Mouse (Mus musculus): Measurements from ENCODE around the gene Bbs4. TPM values are rescaled to one million over a fixed set of nuclear protein-coding genes. Genes with fewer than 3 reads are reported as not detected.
"Not testable (repeated sequence)": the region's sequence is repeated elsewhere in the genome, so short reads cannot be mapped to it uniquely, and the experiment has no call there.

Bbs4 gene
- 34.4 and 37.3 TPM in 2 replicates for polyA plus RNA-seq (2012; rRNA removed)

DNA sequence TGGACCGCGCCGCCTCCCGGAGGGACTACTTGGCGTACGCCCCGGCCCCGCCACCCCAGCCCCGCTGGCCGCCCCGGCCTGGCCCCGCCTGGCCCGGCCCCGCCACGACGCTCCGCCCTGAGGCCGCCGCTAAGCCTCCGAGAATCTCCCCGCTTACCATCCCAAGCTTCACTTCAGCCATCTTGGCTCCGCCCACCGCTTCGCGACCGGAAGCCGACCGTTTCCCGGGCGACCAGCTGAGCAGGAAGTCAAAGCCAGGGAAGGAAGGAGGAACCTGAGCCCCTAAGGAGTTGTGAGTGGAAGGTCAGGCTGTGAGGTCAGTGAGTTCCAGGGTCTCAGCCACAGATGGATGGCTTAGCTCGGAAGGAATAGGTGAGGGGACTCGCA lies at the start of gene Bbs4:
Gene Bbs4, minus strand, starts transcription at position 256 of the 387 bp plus-strand sequence.
- peak; percentile 75 to 92 for DNase-seq (ENCODE audit: extremely low spot score in 1 of 2, low spot score in 1 of 2)

DNA sequence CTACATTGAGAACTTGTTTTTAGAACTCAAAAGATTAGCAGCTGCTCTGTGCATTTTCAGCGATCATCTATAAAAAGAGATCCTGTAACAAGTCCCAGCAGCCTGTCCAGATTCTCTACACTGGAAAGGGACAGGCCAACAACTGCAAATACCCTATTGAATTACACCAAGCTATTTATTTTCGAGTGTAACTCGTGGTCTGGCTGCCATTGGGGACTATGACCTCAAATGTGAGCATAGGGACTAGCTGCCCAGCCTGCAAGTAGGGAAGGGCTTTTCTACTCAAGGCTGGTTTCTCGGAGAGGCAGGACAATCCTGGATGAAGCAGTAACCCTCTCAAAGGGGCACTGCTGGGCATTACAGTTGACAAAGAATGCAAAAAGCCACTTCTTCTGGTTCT lies 35.8 kb upstream of the Bbs4 start:
- DNase-seq (ENCODE audit: extremely low spot score in 1 of 2, low spot score in 1 of 2): no peak

DNA sequence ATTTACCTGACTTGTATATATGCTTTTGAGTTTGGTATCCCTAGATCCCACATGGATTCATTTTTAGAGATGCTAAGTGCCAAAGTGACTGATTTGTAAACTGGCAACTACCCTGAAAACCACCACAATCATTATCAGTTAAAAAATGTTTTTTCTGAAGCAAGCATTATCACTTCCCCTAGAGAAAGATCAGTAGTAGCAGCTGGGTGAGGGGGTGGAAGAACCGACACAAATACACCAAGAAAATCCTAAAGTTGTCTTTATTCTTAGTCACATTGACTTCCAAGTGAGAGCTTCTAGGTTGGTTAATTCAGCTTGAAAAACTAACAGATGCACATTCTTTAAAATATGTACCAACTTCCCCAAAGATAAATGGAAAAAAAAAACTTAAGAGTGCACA lies 35.0 kb upstream of the Bbs4 start:
- DNase-seq (ENCODE audit: extremely low spot score in 1 of 2, low spot score in 1 of 2): peak; percentile 29 to 56

DNA sequence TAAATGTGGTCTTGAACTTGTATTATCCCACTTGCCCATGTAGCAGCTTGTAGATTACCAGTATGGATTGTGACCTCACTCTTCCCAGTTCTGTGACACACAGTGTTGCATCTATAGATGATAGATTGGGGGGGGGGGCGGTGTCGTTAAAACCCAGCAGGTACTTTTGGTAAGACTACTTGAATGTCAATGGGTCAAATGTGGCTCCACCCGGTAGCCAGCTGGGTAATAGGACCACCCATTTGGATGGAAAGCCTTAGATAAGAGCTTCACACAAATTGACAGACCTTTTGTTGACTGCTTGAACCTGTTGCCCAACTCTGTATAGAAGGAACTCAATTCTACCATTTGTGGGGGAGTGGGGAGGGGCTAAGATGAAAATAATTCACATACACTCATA lies 34.2 kb upstream of the Bbs4 start:
- DNase-seq (ENCODE audit: extremely low spot score in 1 of 2, low spot score in 1 of 2): no peak

DNA sequence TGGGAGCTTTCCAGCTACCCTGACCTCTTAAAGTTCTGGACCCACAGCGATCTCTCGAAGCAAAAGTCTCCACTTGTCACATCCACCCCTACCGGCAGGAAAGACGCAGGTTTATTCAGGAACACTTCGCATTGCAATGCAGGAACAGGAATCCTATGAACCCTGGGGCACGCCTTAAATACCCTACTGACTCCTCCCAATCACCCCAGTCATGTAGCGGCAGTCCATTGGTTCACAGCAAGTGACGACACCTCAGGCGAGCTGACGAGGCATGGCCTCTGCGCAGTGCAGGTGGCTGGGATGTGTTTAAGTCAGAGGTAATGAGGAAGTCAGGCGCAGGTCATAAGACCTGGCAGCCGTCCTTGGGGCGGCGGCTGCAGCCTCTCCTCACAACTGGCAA lies 22.3 kb upstream of the Bbs4 start:
- no peak for DNase-seq (ENCODE audit: extremely low spot score in 1 of 2, low spot score in 1 of 2)

DNA sequence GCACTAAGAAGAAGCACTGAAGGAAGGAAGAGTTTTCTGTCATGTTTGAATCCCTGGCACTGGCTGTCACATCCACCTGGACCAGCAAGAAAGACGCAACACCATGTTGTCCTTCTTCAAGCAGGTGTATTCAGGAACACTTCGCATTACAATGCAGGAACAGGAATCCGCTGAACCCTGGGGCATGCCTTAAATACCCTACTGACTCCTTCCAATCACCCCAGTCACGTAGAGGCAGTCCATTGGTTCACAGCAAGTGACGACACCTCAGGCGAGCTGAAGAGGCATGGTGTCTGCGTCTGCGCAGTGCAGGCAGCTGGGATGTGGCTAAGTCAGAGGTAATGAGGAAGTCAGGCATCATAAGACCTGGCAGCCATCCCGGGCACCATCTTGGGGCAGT lies 16.3 kb upstream of the Bbs4 start:
- no peak for DNase-seq (ENCODE audit: extremely low spot score in 1 of 2, low spot score in 1 of 2)

DNA sequence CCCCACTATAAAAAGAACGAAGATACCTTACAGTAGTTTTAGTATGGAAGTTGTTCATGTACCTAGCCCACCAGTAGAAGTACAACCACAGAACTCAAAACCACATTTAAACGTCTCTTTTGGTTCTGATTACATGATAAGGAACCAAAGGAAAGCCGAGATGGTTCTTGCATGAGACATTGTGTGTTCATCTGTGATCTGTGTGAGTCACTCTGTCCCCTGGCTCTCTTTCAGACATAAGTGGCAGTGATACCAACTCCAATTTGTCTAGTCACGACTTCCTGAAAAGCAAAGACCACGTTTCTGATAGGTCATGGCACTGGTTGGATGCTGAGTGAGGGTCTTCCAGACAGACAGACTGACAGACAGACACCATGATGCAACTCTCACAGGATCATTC lies 15.9 kb upstream of the Bbs4 start:
- no peak for DNase-seq (ENCODE audit: extremely low spot score in 1 of 2, low spot score in 1 of 2)

DNA sequence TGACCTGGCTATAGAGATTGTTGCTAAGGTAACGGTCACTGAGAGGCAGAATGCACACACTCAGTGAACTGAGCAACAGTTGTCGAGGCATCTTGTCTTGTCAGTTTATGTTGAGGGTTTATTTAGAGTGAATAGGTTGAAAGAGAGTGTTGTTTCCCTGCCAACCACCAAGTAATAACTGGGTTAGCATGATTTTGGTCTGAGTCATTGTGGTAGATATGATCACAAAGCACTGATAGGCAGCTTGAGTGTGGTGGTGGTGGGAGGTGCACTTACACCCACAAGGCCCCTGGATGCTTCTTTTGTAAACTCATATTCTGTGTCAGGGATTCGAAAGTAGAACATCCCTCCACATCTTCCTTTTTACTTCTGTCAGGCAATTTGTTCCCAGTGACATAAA lies 7.2 kb upstream of the Bbs4 start:
- not testable (repeated sequence) for DNase-seq (ENCODE audit: extremely low spot score in 1 of 2, low spot score in 1 of 2)

DNA sequence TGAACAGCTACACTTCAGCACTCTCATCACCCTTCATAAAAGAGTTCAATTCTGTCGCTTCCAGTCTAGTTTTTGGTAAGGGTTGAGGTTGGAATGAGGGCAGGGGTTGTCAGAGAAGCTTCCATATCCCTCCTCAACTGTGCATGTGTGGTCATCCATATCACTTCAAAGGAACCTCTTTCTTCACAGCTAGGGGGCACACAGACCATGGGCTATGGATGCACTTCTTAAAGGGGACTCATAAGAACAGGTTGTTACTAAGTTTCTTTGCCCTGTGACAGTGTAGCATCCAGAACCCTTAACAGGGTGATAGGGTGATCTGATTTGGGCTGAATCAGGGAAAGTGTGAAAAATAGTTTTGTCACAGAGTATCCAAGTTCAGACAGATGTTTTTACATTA lies 4.7 kb upstream of the Bbs4 start:
- DNase-seq (ENCODE audit: extremely low spot score in 1 of 2, low spot score in 1 of 2): not testable (repeated sequence)

DNA sequence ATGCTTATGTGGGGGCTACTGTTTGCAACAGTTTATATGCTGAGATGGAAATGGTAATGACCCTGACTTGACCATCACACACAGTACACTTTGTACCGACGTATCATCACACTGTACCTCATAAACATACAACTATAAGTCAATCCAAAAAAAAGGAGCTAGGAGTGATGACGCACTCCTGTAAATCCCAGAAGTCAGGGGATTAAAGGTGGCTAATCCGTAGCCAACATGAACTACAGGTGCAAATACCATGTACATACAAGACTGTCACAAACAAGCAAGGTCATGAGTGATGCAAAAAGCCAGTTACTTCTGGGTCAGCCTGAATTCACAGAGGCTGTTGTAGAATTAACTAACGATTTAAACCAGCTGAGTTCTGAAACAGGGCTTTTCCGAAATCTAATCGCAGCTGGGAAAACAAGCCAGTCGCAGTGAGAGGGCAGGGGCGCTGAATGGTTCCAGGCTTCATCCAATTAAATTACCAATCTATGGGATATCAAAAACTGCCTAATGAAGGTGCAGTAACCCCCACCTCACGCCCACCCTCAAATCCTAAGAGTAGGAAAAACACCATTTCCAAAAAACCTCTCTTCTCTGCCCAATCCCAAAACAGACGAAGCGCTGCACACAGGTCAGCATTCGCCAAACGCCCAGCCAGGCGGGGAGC lies 589 bp downstream of the Bbs4 start:
- DNase-seq (ENCODE audit: extremely low spot score in 1 of 2, low spot score in 1 of 2): peak in 1 of 2 experiments; percentile 11

DNA sequence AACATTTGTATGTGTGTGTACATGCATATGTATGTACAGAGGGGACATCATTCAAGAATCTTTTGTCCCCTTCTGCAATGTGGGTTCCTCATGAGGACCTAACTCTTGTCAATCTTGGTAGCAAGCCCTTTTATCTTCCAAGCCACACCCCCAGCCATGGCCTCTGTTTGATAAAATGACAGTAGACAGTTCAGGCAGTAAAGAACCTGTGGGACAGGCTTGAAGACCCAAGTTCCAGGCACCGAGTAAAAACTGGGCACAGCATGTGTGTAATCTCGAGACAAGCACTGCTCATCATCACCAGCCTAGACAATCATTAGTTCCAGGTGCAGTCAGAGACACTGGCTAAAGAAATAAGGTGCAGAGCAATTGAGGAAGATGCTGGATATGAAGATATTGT lies 7.1 kb downstream of the Bbs4 start:
- DNase-seq (ENCODE audit: extremely low spot score in 1 of 2, low spot score in 1 of 2): no peak

DNA sequence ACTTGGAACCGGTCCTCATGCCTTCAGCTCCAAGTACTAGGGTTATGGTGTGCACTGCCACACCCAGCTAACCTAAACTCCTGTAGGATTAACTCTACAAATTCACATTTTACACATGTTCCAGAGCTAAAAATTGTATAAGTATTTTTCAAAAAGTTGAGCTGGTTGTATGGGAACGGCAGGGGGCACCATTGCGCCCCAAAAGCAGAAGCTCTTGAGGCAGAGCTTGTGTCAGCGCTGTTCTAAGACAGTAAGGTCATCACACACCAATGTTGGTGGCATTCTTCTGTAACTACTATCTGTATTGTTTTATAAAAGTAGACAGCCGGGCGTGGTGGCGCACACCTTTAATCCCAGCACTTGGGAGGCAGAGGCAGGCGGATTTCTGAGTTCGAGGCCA lies 13.3 kb downstream of the Bbs4 start:
- DNase-seq (ENCODE audit: extremely low spot score in 1 of 2, low spot score in 1 of 2): peak in 1 of 2 experiments; percentile 19

DNA sequence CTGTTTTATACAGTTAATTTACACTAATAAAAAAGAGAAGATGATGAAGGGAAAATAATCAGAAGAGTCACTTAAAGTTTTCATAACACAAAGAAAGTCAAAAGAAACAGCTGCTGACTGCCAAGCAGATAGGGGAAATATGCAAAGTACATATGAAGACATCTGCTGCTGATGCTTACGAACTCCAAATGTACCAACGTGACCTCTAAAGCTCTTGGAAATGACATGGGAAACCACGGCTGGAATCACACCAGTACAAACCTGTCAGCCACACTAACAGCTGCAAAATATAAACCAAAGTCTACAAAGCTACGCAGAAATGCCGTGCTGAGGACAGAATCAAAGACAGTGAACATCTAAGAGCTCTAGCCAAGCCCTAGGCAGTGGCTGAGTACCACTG lies 14.2 kb downstream of the Bbs4 start:
- DNase-seq (ENCODE audit: extremely low spot score in 1 of 2, low spot score in 1 of 2): no peak

DNA sequence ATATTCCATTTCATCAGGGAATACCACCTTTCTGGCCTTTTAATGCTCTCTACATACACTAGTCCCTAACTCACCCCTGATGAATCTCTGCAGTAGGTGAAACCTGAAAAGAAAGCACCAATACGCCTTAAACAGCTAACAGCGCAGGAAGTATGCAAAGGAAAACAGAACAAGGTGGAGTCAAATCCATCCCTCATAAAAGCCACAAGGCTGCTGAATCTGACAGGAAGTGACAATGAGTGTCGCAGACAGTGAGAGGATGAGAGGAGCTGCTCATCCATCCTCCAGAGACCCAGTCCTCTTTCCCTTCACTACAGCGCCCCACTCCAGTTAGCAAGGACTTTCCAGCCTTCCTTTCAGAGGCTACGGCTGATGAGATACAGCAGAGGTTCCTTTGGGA lies 14.9 kb downstream of the Bbs4 start:
- DNase-seq (ENCODE audit: extremely low spot score in 1 of 2, low spot score in 1 of 2): no peak

DNA sequence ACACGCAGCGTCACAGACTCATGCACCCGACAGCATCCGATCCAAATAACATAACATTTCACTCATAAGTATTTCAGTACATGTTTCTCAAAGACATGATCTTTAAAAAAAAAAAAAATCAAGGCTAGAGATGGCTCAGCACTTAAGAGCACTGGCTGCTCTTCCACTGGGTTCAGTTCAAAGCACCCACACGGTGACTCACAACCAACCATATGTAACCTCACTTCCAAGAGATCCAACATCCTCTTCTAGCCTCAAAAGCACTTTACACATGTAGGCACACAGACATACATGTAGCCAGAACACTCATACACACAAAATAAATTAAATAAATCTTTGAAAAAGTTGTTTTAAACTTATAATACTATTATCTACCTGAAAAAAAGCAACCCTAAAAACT lies 15.4 kb downstream of the Bbs4 start:
- DNase-seq (ENCODE audit: extremely low spot score in 1 of 2, low spot score in 1 of 2): peak in 1 of 2 experiments; percentile 14

DNA sequence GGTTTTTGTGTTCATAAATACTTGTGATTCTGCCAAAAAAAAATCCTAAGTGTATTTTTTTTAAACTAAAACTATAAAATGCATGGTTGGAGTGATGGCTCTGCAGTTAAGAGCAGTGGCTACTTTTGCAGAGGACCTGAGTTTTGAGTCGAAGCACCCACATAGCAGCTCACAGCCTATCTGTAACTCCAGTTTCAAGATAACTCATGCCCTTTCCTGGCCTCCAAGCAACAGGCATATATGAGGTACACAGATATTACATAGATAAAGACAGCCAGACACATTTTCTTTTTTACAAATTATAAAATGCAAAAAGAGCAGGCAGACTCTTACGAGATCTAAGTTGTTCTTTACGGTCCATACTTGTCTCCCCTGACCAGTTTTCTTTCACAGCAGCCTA lies 16.8 kb downstream of the Bbs4 start:
- no peak for DNase-seq (ENCODE audit: extremely low spot score in 1 of 2, low spot score in 1 of 2)

DNA sequence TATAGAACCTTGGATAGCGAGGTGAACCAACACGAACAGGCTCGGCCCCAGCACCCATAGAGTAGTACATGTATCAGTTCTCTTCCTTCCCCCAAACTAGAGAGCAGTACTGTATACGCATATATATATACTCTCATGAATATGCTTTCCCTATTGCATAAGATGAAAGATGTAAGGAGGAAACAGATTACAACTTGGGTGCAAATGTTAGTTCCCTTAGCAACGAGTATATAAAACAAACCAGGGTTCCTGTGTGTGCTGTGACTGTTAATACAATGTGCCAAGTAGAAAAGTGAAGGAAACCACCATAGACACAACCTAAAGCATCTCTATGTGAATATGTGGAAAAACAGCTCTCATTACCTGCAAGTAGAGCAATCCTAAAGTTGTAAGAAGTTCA lies 23.3 kb downstream of the Bbs4 start:
- DNase-seq (ENCODE audit: extremely low spot score in 1 of 2, low spot score in 1 of 2): no peak

DNA sequence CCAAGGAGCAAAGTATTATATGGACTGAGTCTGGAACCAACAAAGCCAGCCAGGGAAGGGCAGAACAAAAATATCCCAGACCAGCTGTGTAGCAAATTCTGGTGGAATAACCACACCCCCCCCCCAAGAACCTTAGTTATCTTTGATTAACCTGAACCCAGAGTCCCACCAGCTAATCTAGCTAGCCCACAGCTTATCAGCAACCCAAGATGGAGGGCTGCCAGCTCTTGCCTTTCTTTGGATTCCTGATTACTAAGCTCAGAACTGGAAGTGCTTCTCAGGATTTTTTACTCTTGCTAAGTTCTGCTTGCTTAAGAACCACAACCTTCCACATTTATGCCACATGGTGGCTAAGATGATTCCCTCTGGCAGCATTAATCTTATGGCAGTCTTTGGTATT lies 29.0 kb downstream of the Bbs4 start:
- DNase-seq (ENCODE audit: extremely low spot score in 1 of 2, low spot score in 1 of 2): no peak

DNA sequence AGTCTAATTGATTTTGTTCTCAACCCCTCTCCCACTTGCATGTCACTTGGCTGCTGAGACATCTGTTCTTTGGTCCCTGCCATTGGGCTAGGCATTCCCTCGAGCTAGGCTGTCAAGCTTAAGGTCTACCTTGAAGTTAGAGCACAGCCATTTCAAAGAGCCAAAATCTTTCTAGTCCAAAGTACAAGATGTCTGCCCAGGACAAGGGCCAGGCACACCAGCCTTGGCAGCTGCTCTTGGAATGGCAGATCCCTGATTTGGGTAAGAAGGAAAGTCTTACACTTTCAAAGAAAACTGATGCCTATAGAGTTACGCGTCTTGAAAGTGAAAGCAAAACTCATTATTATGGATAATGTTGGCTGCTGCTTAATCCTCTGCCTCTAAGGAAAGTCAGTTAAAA lies 37.1 kb downstream of the Bbs4 start:
- no peak for DNase-seq (ENCODE audit: extremely low spot score in 1 of 2, low spot score in 1 of 2)

DNA sequence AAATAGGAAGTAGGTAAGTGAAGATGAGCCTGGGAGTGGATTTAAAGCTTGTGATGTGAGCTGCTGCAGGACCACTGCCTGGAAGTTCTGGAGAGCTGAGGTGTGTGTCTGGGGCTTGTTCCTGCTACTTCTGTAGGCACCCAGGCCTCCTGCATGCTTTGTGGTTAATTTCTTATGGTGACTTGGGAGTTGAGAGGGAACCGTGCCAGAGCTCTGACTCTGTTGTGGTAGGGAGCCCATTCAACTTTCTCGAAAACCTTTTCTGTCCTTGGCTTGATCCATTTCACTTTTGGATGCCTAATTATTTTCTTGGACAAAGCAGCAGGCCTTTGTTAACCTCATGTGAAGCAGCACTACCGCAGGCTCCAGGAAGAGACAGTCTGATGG lies 42.0 kb downstream of the Bbs4 start:
- DNase-seq (ENCODE audit: extremely low spot score in 1 of 2, low spot score in 1 of 2): no peak

DNA sequence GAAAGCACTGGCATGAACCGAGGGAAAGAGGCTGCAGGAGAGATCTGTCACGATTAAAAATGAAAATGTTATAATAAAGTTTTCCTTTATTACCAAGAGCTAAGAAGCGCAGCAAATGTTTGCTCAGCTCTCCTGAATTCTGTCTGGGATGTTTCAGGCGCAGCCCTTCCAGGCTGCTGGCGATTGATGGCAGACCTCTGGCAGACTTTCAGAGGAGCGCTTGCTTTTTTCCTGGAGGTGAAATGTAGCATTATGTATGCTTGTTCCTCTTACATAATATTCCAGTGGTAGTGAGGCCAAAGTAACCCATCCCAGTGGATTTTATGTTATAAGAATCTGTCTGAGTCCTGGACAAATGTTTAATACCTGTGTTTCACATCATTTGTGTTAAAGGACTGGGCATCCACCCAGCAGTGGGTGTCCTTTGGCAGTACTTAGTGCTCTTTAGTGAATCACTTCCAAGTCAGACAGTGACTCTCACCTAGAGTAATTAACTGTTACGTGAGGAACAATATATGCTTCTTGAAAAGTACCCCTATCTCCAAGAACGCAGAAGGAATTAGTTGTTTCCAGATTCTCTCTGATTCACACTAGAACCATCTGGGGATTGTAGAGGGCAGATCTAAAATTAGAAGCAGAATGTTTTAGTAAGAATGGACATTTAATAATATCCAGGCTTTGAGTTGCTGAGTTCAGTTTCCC lies 42.6 kb downstream of the Bbs4 start:
- DNase-seq (ENCODE audit: extremely low spot score in 1 of 2, low spot score in 1 of 2): no peak

DNA sequence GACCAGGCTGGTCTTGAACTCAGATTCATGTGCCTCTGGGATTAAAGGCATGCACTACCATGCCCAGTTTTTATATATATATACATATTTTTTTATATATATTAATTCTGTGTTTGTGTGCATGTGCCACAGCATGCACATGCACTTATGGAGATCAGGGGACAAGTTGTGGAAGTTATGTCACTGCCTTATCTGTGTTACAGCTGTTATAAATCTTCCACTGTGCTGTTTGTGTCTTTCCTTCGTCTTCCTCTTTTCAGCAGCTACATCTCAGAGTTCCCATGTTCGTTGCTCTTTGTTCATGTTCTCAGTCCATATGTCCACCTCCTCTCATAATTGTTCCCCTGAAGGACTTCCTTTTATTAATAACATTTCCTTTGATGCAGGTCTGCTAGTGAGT lies 45.4 kb downstream of the Bbs4 start:
- DNase-seq (ENCODE audit: extremely low spot score in 1 of 2, low spot score in 1 of 2): no peak

DNA sequence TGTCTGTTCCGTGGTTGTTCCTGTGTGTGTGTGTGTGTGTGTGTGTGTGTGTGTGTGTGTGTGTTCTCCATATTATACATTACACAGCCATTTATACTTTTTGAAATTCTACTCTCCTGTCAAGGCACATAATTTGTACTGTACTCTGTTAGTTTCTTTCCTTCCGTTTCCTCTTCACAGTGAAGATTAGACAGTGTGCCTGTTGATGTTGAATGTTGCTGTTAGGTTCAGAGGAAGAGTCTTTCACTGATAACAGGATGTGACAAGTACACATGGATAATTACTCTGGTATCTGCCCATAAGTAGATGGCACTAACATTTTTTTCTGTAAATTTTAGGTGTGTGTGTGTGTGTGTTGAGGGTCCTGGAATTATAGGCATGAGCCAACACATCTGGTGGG lies 56.9 kb downstream of the Bbs4 start:
- DNase-seq (ENCODE audit: extremely low spot score in 1 of 2, low spot score in 1 of 2): no peak
